Mouse (Mus musculus): ENCODE data around the gene Rrp1b.
"Not testable (repeated sequence)": the region's sequence is repeated elsewhere in the genome, so short reads cannot be mapped to it uniquely, and the experiment has no call there.

Rrp1b gene

GRCm38 (mm10) chr17:32028301-32028700, 7.6 kb upstream of the Rrp1b start:
- in situ Hi-C loops (cut with MboI; ENCODE audit: low sequenced_read_pairs), result no loop called here

DNA sequence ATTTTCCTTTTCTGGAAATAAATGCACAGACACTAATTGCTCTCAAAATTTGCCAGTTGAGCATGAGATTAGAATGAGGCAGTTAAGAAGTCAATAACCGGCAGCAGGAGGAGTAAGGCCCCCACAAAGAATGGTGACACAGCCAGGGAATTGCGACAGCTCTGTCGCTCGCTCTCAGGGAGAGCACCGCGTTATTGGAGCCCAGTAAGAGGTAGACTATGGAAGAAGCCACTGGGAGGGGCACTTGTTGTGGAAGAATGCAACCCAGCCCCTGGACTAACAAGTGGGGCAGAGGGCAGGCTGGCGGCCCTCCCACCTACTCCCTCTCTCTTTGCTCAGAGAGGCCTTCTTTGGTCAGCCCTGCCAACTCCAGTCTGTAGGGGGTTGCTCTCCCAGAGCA, 4.2 kb upstream of the Rrp1b start:
- in situ Hi-C loops (cut with MboI; ENCODE audit: low sequenced_read_pairs), result no loop called here

DNA sequence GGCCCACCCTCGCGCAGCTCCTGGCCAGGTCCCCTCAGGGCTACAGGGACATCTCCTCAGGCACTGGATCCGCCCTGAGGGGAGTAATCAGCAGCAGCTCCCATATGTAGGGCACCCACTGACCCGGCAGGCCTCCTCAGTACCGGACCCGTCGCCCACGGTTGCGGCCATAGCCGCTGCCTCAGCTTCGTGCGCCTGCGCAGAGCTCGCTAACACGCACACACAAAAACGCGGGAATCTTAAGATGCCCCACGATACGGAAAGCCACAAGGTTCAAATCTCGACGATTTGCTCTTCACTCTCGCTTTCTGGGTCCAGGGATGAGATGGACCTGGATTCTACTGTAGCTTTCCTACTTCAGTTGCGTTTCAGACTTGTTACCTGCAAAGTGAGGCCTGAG, 1.6 kb upstream of the Rrp1b start:
- in situ Hi-C loops (cut with MboI; ENCODE audit: low sequenced_read_pairs), result no loop called here

- in situ Hi-C loops (cut with MboI; ENCODE audit: low sequenced_read_pairs), result no loop called here
Measured at GRCm38 (mm10) chr17:32036509-32037438, 874 bp downstream of the Rrp1b start.

- in situ Hi-C loops (cut with MboI; ENCODE audit: low sequenced_read_pairs), result no loop called here
Measured at GRCm38 (mm10) chr17:32040263-32040662, 4.4 kb downstream of the Rrp1b start.

DNA sequence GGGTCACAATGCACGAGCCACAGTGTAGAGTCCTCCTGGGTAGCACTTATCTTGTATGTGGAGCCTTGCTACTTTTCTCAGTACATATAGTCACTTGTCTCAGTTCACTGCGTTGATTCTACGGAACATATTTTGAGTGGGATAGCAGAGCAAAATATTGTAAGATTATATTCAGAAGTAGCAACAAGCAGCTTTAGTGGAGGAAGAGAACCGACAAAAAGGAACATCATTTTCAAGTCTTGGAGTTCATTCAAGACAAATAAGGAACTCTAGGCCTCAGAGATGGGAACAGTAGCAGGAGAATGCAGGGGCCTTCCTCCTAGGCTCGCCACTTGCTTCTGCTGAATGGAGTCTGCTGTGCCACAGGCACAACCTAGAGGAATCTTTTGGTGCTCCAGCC, 10.6 kb downstream of the Rrp1b start:
- in situ Hi-C loops (cut with MboI; ENCODE audit: low sequenced_read_pairs), result no loop called here

- in situ Hi-C loops (cut with MboI; ENCODE audit: low sequenced_read_pairs), result no loop called here
Measured at GRCm38 (mm10) chr17:32048351-32048750, 12.5 kb downstream of the Rrp1b start.

GRCm38 (mm10) chr17:32049914-32050313, 14.0 kb downstream of the Rrp1b start:
- in situ Hi-C loops (cut with MboI; ENCODE audit: low sequenced_read_pairs), result no loop called here

DNA sequence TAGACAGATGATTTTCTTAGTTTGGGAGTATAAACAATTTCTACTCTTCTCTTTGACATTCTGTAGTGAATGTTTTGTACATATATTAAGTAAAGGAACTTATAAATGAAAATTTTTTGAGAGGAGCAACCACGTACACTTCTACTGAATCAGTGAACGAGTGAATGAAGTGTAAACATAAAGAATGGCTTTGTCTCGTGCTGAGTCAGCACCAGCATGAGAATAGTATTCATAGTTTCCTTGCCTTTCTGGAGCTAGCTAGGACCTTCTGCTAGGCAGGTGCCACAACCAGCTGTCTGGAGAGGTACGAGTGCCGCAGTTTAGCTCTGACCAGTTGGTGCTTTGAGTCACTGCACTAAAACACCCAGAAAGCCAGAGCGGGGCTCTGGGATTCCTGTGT, 14.7 kb downstream of the Rrp1b start:
- in situ Hi-C loops (cut with MboI; ENCODE audit: low sequenced_read_pairs), result no loop called here

GRCm38 (mm10) chr17:32052237-32053080, 16.6 kb downstream of the Rrp1b start:
- in situ Hi-C loops (cut with MboI; ENCODE audit: low sequenced_read_pairs), result no loop called here

GRCm38 (mm10) chr17:32053677-32054076, 17.8 kb downstream of the Rrp1b start:
- in situ Hi-C loops (cut with MboI; ENCODE audit: low sequenced_read_pairs), result no loop called here

- in situ Hi-C loops (cut with MboI; ENCODE audit: low sequenced_read_pairs), result no loop called here
Measured at GRCm38 (mm10) chr17:32057843-32058242, 21.9 kb downstream of the Rrp1b start.

DNA sequence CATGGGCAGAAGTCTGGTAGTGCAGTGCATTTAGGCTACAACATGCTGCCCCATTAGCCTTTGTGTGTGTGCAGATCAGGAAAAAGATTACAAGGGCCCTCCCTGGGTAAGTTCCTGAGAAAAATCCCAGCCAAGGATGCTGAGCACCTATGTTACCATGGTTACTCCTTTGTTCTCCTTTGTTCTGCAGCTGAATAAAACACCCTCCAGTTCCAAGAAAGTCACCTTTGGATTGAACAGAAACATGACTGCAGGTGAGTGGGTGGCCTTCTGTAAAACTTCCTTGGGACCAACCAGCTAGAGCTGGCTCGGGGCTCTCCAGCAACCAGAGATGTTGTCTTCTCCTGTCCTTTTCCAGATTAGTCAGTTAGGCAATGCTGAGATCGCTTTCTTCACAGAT, 23.2 kb downstream of the Rrp1b start:
- in situ Hi-C loops (cut with MboI; ENCODE audit: low sequenced_read_pairs), result no loop called here

- in situ Hi-C loops (cut with MboI; ENCODE audit: low sequenced_read_pairs), result no loop called here
Measured at GRCm38 (mm10) chr17:32061219-32061618, 25.3 kb downstream of the Rrp1b start.

GRCm38 (mm10) chr17:32063654-32064053, 27.8 kb downstream of the Rrp1b start:
- in situ Hi-C loops (cut with MboI; ENCODE audit: low sequenced_read_pairs), result no loop called here

GRCm38 (mm10) chr17:32064762-32065161, 28.9 kb downstream of the Rrp1b start:
- in situ Hi-C loops (cut with MboI; ENCODE audit: low sequenced_read_pairs), result not testable (repeated sequence)

DNA sequence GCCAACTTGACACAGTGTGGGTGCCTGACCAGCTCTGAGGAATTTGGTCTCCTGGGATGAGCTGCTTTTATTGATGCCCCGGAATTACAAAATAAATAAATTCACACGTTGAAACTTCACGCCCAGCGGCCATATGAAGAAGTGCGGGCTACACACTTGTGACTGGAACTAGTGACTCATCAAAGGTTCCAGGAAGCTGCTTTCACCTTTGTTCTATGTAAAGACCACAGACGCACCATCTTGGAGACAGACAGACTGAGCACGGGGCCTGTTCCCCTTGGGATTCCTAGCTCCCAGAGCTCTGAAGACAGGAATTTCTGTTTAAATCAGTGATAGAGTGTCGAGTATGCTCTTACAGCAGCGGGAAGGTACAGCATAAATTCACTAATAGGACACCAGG, 31.6 kb downstream of the Rrp1b start:
- in situ Hi-C loops (cut with MboI; ENCODE audit: low sequenced_read_pairs), result no loop called here

GRCm38 (mm10) chr17:32068381-32068780, 32.5 kb downstream of the Rrp1b start:
- in situ Hi-C loops (cut with MboI; ENCODE audit: low sequenced_read_pairs), result no loop called here

DNA sequence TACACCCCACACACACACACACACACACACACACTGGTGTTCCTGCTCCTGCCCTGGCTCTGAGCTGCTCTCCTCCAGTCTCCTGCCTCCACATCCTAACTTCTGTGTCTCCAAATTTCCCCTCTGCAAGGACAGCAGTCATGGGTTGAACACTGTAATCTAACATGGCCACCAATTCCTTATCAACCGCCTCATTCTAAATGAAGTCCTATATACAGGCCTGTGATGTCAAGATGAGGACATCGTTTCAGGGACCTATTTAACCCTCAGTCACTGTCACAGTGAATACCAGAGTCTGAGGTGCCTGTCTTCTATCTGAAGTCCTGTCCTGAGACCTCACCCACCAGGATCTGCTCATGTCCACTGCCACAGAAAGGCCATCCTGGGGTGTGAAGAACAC, 32.9 kb downstream of the Rrp1b start:
- in situ Hi-C loops (cut with MboI; ENCODE audit: low sequenced_read_pairs), result no loop called here

DNA sequence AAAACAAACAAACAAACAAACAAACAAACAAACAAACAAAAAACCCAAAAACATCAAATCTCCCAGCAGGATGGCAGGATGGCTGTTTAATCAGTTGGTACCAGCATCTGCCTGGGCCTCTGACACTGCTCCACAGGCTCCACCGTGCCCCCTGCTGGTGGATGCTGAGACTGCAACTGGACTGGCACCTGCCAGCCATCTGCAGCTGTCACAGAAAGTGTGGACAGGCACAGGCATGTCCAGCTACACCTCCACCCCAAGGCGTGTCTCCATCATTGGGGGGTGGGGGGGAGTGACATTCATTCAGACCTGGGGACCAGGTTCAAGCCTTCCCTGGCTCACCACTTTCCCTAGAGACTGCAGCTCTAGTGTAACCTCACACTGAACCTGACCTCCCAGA, 37.5 kb downstream of the Rrp1b start:
- in situ Hi-C loops (cut with MboI; ENCODE audit: low sequenced_read_pairs), result no loop called here

DNA sequence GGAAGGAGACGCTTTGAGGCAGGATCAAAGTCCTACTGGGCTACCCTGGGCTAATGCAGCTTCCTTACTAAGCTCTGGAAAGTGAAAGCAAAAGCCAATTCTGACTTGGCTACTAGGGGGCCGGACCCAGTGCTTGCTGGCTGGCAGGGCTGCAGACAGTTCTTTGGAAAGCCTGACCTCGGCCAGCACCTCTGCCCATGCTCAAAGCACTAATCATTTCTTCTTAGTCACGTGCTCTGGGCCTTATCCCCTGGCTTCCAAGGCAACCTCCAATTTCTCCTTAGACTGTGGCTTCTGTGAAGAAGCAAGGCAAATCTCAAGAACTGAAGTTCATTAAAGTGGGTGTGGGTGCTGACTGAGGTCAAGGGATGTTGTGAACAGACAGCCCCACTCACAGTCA, 38.8 kb downstream of the Rrp1b start:
- in situ Hi-C loops (cut with MboI; ENCODE audit: low sequenced_read_pairs), result no loop called here

DNA sequence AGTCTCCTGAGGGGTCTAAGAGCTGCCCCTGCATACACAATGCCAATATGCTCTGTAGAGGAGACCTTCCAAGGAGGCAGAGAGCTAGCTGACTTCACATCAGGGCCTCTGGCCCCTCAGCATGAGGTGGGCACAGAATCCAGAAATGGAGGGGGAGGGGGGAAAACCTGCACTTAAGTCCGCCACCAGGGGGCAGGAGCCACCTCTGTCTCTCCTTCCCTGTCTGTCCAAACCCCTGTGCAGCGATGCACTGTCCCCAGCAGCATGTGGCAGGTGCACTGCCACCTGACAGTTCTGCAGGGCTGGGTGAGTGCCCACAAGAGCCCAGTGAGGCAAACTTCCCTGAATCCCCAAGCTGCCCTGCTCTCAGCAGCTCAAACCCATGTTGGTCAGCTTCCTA, 39.3 kb downstream of the Rrp1b start:
- in situ Hi-C loops (cut with MboI; ENCODE audit: low sequenced_read_pairs), result no loop called here
